Mouse (Mus musculus) limb, embryonic 15.5 days (tissue): ENCODE data around the gene Csf3. TPM values are rescaled to one million over a fixed set of nuclear protein-coding genes. Genes with fewer than 3 reads are reported as not detected.

Source experiments
- ATAC-seq: fragments of 200-750 bp; cut with Nextera tagmentation; 2 replicates; pipeline ENCODE4 v1.8.0; 2017; ENCODE audit warnings: low read depth, moderate TSS enrichment; ENCODE audit not compliant: insufficient number of reproducible peaks, low FRiP score, low TSS enrichment
- H3K27ac ChIP-seq: fragments of 300-500 bp; sonication (generic); 2 replicates; pipeline ENCODE4 v1.5.1; 2015; ENCODE audit warnings: moderate library complexity, mild to moderate bottlenecking, inconsistent platforms
- H3K27me3 ChIP-seq: fragments of 300-500 bp; sonication (generic); 2 replicates; pipeline ENCODE4 v1.6.1; 2015; ENCODE audit warnings: inconsistent platforms
- H3K36me3 ChIP-seq: fragments of 300-500 bp; sonication (generic); 2 replicates; pipeline ENCODE4 v1.6.1; 2015; ENCODE audit warnings: inconsistent platforms
- H3K4me1 ChIP-seq: fragments of 300-500 bp; sonication (generic); 2 replicates; pipeline ENCODE4 v1.6.1; 2015; ENCODE audit warnings: inconsistent platforms
- H3K4me2 ChIP-seq: fragments of 300-500 bp; sonication (generic); 2 replicates; pipeline ENCODE4 v1.6.1; 2015; ENCODE audit warnings: mild to moderate bottlenecking, inconsistent platforms
- H3K4me3 ChIP-seq: fragments of 300-500 bp; sonication (generic); 2 replicates; pipeline ENCODE4 v1.5.1; 2015; ENCODE audit warnings: mild to moderate bottlenecking, inconsistent platforms
- H3K9ac ChIP-seq: fragments of 300-500 bp; sonication (generic); 2 replicates; pipeline ENCODE4 v1.6.1; 2015; ENCODE audit warnings: inconsistent platforms
- H3K9me3 ChIP-seq: fragments of 300-500 bp; sonication (generic); 2 replicates; pipeline ENCODE4 v1.6.1; 2016; ENCODE audit warnings: inconsistent platforms
- WGBS: fragments of 180-500 bp; shearing (Covaris S2); methylation state at CpG from one replicate; pipeline ENCODE4 v1.1.7; 2015; 5-methylcytosine and 5-hydroxymethylcytosine counted together
- polyA plus RNA-seq: library from polyadenylated mRNA; unstranded; fragments of >200 nt; fragmentation: Nextera tagmentation; extraction: Ambion mirVana; gene quantifications from 2 replicates; pipeline ENCODE4 v1.2.1, GENCODE M21; 2015

Csf3 gene
- polyA plus RNA-seq, 1 experiment from 2014 or later: 0.10 TPM

DNA sequence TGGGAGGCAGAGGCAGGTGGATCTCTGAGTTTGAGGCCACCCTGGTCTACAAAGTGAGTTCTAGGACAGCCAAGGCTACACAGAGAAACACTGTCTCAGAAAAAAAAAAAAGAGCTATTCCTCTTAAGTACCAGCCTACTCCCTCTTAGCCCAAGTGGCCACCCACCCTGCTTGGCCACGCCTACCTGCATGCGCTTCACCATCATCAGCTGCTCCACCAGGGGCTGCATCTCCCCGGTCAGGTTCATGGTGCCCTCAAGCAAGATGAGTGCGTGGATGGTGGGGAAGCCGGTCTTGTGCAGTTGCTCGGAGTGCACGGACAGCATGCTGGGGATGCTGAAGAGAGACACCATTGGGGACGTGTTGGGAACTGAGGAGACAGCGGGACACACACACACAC, 14.9 kb downstream of the Csf3 start:
- Histone ChIP-seq H3K9me3 (no peaks in the 10 kb centered on the region), H3K27ac (no peak overlapping the region), H3K4me3 (no peak overlapping the region), H3K27me3 (no peaks in the 10 kb centered on the region), H3K4me1 (peaks cover 14% of the 10 kb centered on the region), H3K9ac (no peak overlapping the region), H3K4me2 (no peak overlapping the region), H3K36me3 (peaks cover 63% of the 10 kb centered on the region)
- WGBS: 93% methylated on average over 9 of the region's 9 CpGs
- no peak for ATAC-seq

DNA sequence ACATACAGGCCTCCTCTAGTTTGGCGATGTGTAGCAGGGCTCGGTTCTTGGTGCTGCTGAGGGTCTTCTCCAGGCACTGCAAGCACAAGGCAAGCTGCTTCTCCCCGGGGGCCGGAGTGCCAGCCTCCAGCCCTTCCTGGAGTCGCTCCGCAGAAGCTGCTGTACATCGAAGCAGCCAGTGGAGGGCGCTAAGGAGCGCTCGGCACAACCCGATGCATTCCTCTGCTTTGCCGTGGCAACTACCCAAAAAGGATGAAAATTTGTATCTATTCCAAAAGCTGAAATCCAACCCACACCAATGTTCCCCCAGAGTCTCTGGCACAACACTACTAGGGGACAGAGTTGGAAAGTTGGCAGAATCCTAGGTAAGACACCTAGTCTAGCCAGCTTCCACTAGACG, 16.8 kb downstream of the Csf3 start:
- 16% methylated on average over 13 of the region's 13 CpGs for WGBS
- no peak for ATAC-seq
- Histone ChIP-seq H3K27me3 (no peaks in the 10 kb centered on the region), H3K9me3 (no peaks in the 10 kb centered on the region), H3K36me3 (peaks cover 48% of the 10 kb centered on the region), H3K4me1 (peaks cover 22% of the 10 kb centered on the region), H3K4me3 (no peak overlapping the region), H3K27ac (peak overlapping the region; percentile 75), H3K9ac (no peak overlapping the region), H3K4me2 (no peak overlapping the region)

DNA sequence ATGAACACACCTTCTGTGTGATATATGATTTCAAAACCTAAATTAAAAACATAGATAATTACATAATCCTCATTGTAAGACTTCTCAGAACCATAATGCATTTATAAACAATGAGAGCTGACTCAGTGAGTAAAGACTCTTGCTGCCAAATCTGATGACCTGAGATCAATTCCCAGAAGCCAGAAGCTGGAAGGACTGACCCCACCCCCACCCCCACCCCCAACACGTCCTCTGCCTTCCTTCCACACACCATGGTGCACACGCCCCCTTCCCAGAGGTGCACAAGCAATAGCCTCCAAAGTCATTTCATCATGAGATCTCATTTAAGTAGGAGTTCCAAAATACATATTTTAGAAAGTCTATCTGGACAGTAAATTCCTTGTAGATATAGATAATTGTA, 19.7 kb downstream of the Csf3 start:
- Histone ChIP-seq H3K36me3 (peaks cover 36% of the 10 kb centered on the region), H3K4me1 (peaks cover 22% of the 10 kb centered on the region), H3K9me3 (no peaks in the 10 kb centered on the region), H3K9ac (no peak overlapping the region), H3K27me3 (no peaks in the 10 kb centered on the region), H3K4me3 (no peak overlapping the region), H3K27ac (no peak overlapping the region), H3K4me2 (no peak overlapping the region)
- ATAC-seq: no peak
- 75% methylated on average over 2 of the region's 2 CpGs for WGBS

DNA sequence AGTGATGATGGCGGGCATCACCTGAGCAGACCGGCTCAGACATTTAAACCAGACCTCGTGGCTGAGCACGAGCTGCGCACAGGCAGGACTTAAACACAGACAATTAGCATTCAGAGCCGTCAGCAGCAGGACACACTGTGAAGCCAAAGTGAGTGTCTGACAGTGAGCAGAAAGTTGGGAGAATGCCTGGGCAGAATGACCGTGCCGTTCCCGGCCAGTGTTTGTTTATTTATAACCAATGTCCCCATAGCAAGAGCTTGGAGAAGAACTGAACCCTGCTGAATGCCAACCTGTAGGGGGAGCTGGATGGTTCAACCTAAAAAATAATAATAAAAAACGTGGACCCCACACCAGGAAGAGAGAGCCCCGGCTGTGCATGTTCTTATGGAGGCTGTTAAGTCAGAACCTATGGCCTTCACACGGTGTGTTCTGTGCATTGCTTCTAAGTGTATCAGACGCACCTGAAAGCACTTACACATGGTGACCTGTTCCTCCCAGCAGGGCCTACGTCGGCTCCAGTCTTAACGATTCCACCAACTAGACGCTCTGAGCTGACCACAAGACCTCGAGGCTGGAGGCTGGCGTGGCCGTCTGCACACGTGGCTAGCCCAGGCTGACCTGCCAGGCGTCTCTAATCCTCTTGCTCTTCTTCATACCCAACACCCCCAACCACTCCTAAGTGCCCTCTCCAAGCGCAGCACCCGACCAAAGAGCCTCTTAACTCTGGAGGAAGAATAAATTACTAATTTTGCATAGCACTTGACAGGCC, 20.6 kb downstream of the Csf3 start:
- H3K4me2 ChIP-seq: no peak overlapping the region
- ATAC-seq: 0 out of 2 replicates have a peak, but pooled peaks have one; percentile 17
- 43% methylated on average over 24 of the region's 24 CpGs for WGBS

DNA sequence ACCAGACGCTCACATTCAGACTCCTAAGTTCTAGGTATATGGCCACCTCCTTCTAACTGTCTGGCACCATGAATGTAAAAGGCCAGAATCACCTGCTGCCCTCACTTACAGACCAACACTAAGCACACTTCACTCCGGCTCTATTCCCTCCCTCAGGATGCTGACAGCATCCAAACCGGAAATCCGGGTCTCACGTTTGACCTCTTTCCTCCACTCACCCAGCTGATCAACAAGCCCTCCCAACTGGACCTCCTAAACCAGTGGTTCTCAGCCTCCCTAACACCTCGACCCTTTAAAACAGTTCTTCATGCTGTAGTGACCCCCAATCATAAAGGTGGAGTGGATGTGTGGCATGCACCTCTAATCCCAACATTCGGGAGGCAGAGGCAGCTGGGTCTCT, 22.0 kb downstream of the Csf3 start:
- peaks cover 18% of the 10 kb centered on the region for H3K4me1 ChIP-seq
- H3K4me2 ChIP-seq: no peak overlapping the region
- H3K27me3 ChIP-seq: no peaks in the 10 kb centered on the region
- no peak overlapping the region for H3K9ac ChIP-seq
- no peaks in the 10 kb centered on the region for H3K9me3 ChIP-seq
- H3K27ac ChIP-seq: no peak overlapping the region
- no peak for ATAC-seq
- H3K4me3 ChIP-seq: no peak overlapping the region
- H3K36me3 ChIP-seq: peaks cover 32% of the 10 kb centered on the region
- WGBS: 81% methylated on average over 7 of the region's 7 CpGs

More for the DNA sequence above, 20.6 kb downstream of the Csf3 start:
- Histone ChIP-seq H3K9ac (no peak overlapping the region), H3K36me3 (peaks cover 34% of the 10 kb centered on the region), H3K4me1 (peaks cover 22% of the 10 kb centered on the region), H3K4me3 (no peak overlapping the region), H3K27me3 (no peaks in the 10 kb centered on the region), H3K9me3 (no peaks in the 10 kb centered on the region), H3K27ac (peak overlapping the region; percentile 55; the same call in 1 of the 2 replicates)

DNA sequence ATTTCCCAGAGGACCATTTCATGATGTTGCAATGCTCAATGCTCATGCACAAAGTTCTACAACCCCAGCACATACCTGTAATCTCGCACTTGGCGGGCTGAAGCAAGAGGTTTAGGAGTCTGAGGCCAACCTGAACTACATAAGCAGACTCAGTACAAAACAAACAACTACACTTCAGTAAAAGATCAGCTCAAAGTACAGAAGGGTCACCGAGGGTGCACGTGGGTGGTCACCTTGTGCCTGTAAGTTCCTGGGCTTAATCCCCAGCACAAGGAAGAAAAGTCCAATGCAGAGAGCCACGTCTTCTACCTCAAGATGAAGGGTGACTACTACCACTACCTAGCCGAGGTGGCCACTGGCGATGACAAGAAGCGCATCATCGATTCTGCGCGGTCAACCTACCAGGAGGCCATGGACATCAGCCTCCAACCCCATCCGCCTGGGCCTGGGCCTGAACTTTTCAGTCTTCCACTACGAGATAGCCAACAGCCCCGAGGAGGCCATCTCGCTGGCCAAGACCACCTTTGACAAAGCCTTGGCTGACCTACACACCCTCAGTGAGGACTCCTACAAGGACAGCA, 25.0 kb downstream of the Csf3 start:
- WGBS: 95% methylated on average over 15 of the region's 15 CpGs
- Histone ChIP-seq H3K4me3 (no peak overlapping the region), H3K9me3 (no peaks in the 10 kb centered on the region), H3K27ac (no peak overlapping the region), H3K4me1 (peaks cover 17% of the 10 kb centered on the region), H3K36me3 (peaks cover 32% of the 10 kb centered on the region), H3K9ac (no peak overlapping the region), H3K27me3 (no peaks in the 10 kb centered on the region), H3K4me2 (no peak overlapping the region)
- ATAC-seq: no peak

DNA sequence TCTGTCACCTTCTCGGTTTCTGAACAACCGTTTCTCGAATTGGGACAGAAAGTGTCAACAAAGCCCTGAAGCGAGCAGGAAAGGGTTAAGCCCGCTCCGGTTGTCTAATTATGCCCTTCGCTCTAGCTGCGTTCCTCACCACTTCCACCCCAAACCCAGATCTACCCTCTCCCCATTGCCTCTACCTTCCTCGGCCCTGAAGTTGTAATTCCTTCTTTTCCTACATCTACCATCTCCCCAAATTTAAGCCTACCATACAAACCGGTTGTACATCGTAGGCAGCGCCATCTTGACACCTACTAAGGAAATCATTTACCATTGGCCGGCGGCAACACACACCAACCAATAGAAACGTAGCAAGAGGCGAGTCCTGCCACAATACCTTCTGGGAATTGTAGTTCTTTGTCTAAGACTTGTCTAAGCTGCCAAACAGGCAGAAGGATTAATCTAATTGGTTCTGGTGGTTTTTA, 28.1 kb downstream of the Csf3 start, which contains the start of gene Med24:
Med24 (minus strand) TSS at position 317 of the 470 bp plus-strand sequence.
- Histone ChIP-seq H3K27me3 (no peaks in the 10 kb centered on the region), H3K4me1 (peaks cover 16% of the 10 kb centered on the region), H3K4me3 (peak within 1 kb of the TSS; percentile 72), H3K36me3 (peaks cover 26% of the 10 kb centered on the region), H3K9me3 (no peaks in the 10 kb centered on the region), H3K27ac (peak within 1 kb of the TSS; percentile 82), H3K4me2 (peak within 1 kb of the TSS; percentile 63), H3K9ac (peak within 1 kb of the TSS; percentile 50)
- WGBS: under 1% methylated on average over 16 of the region's 16 CpGs
- peak; percentile 85 for ATAC-seq

DNA sequence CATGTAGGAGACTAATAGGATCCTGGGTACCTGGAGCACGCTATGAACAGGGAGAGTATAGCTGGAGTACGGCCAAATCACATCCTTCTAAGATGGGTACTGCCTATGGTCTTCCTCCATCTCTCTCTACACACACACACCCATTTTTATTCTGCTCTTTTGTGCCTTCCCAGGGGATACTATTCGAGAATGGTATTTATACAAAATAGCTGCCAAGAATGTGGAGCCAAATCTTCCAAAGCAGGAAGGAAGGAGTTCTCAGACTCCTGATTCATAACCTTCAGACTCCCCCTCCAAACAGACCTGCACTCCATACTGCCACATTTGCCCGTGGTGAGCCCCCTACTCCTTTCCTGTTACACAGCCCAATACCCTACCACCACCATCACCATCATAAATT, 29.7 kb downstream of the Csf3 start:
- 58% methylated on average over 4 of the region's 4 CpGs for WGBS
- Histone ChIP-seq H3K4me3 (no peak overlapping the region), H3K9ac (no peak overlapping the region), H3K27ac (peak overlapping the region; percentile 29; the same call in 1 of the 2 replicates), H3K36me3 (peaks cover 15% of the 10 kb centered on the region), H3K27me3 (no peaks in the 10 kb centered on the region), H3K4me2 (no peak overlapping the region), H3K4me1 (peaks cover 16% of the 10 kb centered on the region), H3K9me3 (no peaks in the 10 kb centered on the region)
- no peak for ATAC-seq

DNA sequence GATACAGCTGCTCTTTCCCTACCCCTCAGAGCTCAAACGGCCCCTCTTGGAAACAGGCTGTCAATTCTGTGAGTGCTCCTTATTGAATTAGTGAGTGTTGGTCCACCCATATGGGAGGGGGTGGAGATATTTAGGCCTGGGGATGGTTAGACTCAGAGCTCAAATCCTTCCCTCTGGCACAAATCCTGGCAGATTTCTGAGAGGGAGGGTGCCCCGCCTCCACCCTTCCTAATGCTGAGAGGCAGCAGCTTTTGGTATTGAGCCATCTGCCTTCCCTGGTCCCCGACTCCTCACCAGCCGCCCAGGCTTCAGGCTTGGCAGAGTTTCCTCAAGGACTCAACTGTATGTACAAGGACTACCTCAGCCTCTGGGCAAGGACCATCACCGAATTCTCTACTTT, 30.1 kb downstream of the Csf3 start:
- no peaks in the 10 kb centered on the region for H3K27me3 ChIP-seq
- H3K27ac ChIP-seq: no peak overlapping the region
- H3K4me2 ChIP-seq: no peak overlapping the region
- 50% methylated on average over 5 of the region's 5 CpGs for WGBS
- H3K4me3 ChIP-seq: no peak overlapping the region
- no peaks in the 10 kb centered on the region for H3K9me3 ChIP-seq
- ATAC-seq: no peak; the same call in 1 of the 2 replicates
- H3K36me3 ChIP-seq: peaks cover 12% of the 10 kb centered on the region
- peaks cover 16% of the 10 kb centered on the region for H3K4me1 ChIP-seq
- no peak overlapping the region for H3K9ac ChIP-seq

DNA sequence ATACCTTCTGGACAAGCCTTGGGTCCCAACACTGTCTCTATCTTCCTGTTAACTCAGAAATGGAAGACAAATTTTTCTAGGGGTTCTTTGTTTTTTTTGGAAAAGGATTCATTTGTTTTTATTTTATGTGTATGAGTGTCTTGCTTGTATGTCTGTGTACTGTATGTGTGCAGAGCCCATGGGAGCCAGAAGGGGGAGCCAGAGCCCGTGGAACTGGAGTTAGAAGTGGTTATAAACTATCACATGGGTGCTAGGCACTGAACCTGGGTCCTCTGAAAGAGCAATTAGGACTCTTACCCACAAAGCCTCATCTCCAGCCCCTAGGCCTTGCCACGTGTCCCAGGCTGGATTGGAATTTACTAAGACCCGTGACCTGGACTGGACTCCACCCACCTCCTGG, 33.0 kb downstream of the Csf3 start:
- Histone ChIP-seq H3K9ac (no peak overlapping the region), H3K36me3 (no peaks in the 10 kb centered on the region), H3K4me3 (no peak overlapping the region), H3K9me3 (no peaks in the 10 kb centered on the region), H3K4me2 (no peak overlapping the region), H3K4me1 (peaks cover 8% of the 10 kb centered on the region), H3K27me3 (no peaks in the 10 kb centered on the region), H3K27ac (no peak overlapping the region)
- WGBS: 78% methylated on average over 3 of the region's 3 CpGs
- no peak for ATAC-seq

DNA sequence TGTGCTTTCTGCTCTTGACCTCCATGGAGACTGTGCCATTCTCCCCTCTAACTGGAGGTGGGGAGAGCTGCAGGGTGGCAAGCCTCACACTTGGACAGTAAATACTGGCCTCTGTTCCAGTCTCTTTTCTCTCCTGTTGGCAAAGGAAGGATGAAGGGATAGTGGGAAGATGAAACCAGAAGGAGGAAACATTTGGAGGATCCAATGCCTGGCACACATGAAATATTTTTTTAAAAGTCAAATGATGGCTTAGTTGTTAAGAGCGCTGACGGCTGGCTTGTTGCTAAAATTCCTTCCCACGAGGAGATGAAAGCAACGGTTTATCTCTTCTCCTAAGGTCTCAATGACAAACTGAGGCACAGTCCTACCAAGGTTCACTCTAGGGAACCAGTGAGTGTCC, 34.0 kb downstream of the Csf3 start:
- Histone ChIP-seq H3K36me3 (no peaks in the 10 kb centered on the region), H3K27me3 (no peaks in the 10 kb centered on the region), H3K27ac (no peak overlapping the region), H3K4me3 (no peak overlapping the region), H3K9ac (no peak overlapping the region), H3K4me1 (peaks cover 13% of the 10 kb centered on the region), H3K9me3 (no peaks in the 10 kb centered on the region), H3K4me2 (no peak overlapping the region)
- 92% methylated on average over 4 of the region's 4 CpGs for WGBS
- no peak for ATAC-seq

DNA sequence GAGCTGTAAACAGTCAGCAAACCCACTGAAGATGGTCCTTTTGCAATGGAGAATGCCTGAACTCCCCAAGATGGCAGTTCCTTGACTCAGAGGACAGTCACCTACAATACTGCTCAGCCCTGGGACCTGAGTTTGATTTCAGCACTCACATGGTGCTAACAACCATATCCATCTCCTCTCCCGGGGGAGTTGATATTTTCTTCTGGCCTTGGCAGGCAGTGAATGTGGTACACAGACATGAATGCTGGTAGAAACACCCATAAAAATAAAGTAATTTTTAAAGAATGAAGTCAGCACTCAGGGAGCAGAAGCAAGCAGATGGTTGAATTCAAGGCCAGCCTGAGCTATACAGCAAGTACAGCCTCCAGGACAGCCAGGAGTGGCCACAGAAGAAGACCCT, 35.1 kb downstream of the Csf3 start:
- Histone ChIP-seq H3K9me3 (no peaks in the 10 kb centered on the region), H3K9ac (no peak overlapping the region), H3K4me2 (no peak overlapping the region), H3K4me3 (no peak overlapping the region), H3K36me3 (no peaks in the 10 kb centered on the region), H3K4me1 (peaks cover 22% of the 10 kb centered on the region), H3K27ac (no peak overlapping the region), H3K27me3 (no peaks in the 10 kb centered on the region)
- 71% methylated on average over 1 of the region's 1 CpGs for WGBS
- ATAC-seq: no peak
